32 mouse cellular contexts compared by ENCODE assay signal in genomic region chr8:40783320-40783719, GRCm38 (mm10). TPM values are rescaled to one million over a fixed set of nuclear protein-coding genes. Genes with fewer than 3 reads are reported as not detected.
DNase-seq lines count a peak whose midpoint lies in the region; ATAC-seq and TF ChIP-seq lines count a peak whose summit lies in the region.
"Had no signal": no experiment of that assay in that cellular context is flagged by ENCODE, and none has a peak within 500 bp of the region (broad histone marks: within the 10 kb centered on the region; RNA-seq: fewer than 3 reads in every experiment).

No protein-coding gene starts in this region.

- no peak for TF ChIP-seq POLR2A in limb, embryonic 14.5 days (IDR thresholded peaks at IDR 0.05; ENCODE audit: borderline replicate concordance, extremely low read depth, insufficient read depth, insufficient read length)

- H3K27ac ChIP-seq in limb, embryonic 14.5 days (replicated peaks; ENCODE audit: low read depth, low read length): no peak overlapping the region
- H3K27ac ChIP-seq: embryonic facial prominence, embryonic 15.5 days; forebrain, embryonic 13.5 days; hindbrain, embryonic 15.5 days; kidney, postnatal 0 days; liver, embryonic 12.5 days; midbrain, embryonic 13.5 days had no signal

- no peaks in the 10 kb centered on the region for H3K36me3 ChIP-seq in limb, embryonic 14.5 days (ENCODE audit: control insufficient read depth, insufficient read depth, low read length)
- H3K36me3 ChIP-seq: embryonic facial prominence, embryonic 15.5 days; hindbrain, embryonic 15.5 days; liver, embryonic 12.5 days; midbrain, embryonic 13.5 days had no signal

- peak; percentile 6 for DNase-seq in NIH3T3 (ENCODE audit: low read depth)
- peak; percentile 43 for DNase-seq in embryo, embryonic 10.5 days (ENCODE audit: low spot score)
- peak; percentile 0 for DNase-seq in fibroblast of lung, adult 2 months (ENCODE audit: low read depth)
- peak; percentile 68 for DNase-seq in limb, embryonic 14.5 days (ENCODE audit: low spot score)
- no peak for DNase-seq in frontal cortex, postnatal 25 days (ENCODE audit: low spot score in 2 of 2)
- DNase-seq in kidney, adult 8-10 months: no peak
- DNase-seq: adrenal gland, postnatal 10 days; B cell, adult 2 months; cerebellum, adult 11 months; cerebellum, adult 9-10 months; cerebellum, postnatal 36 days; gastrocnemius, postnatal 25 days; heart, adult 18-20 months; heart, postnatal 4 days; kidney, adult 18-20 months; kidney, postnatal 4 days; layer of hippocampus, postnatal 36 days; left cerebral cortex, postnatal 4 days; liver, postnatal 0 days; lung, postnatal 4 days had no signal

- no peak overlapping the region for H3K9ac ChIP-seq in limb, embryonic 14.5 days (ENCODE audit: low read depth, low read length, severe bottlenecking)
- H3K9ac ChIP-seq: embryonic facial prominence, embryonic 15.5 days; forebrain, embryonic 13.5 days; hindbrain, embryonic 15.5 days; liver, embryonic 12.5 days; liver, postnatal 0 days; midbrain, embryonic 13.5 days had no signal

- H3K4me1 ChIP-seq in limb, embryonic 14.5 days (ENCODE audit: control insufficient read depth, insufficient read depth, low read length): no peaks in the 10 kb centered on the region
- H3K4me1 ChIP-seq: embryonic facial prominence, embryonic 15.5 days; forebrain, embryonic 13.5 days; hindbrain, embryonic 15.5 days; liver, embryonic 12.5 days; megakaryocyte, embryonic 14.5 days; midbrain, embryonic 13.5 days had no signal

- H3K9me3 ChIP-seq in limb, embryonic 14.5 days (ENCODE audit: control insufficient read depth, low read length): no peaks in the 10 kb centered on the region
- H3K9me3 ChIP-seq: embryonic facial prominence, embryonic 15.5 days; forebrain, embryonic 13.5 days; hindbrain, embryonic 15.5 days; liver, embryonic 12.5 days; megakaryocyte, embryonic 14.5 days; midbrain, embryonic 13.5 days had no signal

- no peak overlapping the region for H3K4me2 ChIP-seq in limb, embryonic 14.5 days (replicated peaks; ENCODE audit: low read depth, low read length, severe bottlenecking)
- H3K4me2 ChIP-seq: embryonic facial prominence, embryonic 15.5 days; forebrain, embryonic 13.5 days; heart, embryonic 11.5 days; hindbrain, embryonic 15.5 days; liver, embryonic 12.5 days; midbrain, embryonic 13.5 days had no signal

- H3K4me3 ChIP-seq in limb, embryonic 14.5 days (replicated peaks; ENCODE audit: low read length): no peak overlapping the region
- H3K4me3 ChIP-seq: embryonic facial prominence, embryonic 15.5 days; forebrain, embryonic 13.5 days; hindbrain, embryonic 15.5 days; liver, embryonic 12.5 days; megakaryocyte, embryonic 14.5 days; midbrain, embryonic 13.5 days had no signal

- no peaks in the 10 kb centered on the region for H3K27me3 ChIP-seq in limb, embryonic 14.5 days (ENCODE audit: control insufficient read depth, insufficient read depth, low read length)
- H3K27me3 ChIP-seq: embryonic facial prominence, embryonic 15.5 days; forebrain, embryonic 13.5 days; hindbrain, embryonic 15.5 days; liver, embryonic 12.5 days; megakaryocyte, embryonic 14.5 days; midbrain, embryonic 13.5 days had no signal

- ATAC-seq in limb, embryonic 14.5 days (ENCODE audit: low FRiP score, low read depth): no peak
- ATAC-seq: forebrain, embryonic 13.5 days; liver, embryonic 12.5 days; liver, postnatal 0 days; midbrain, embryonic 13.5 days had no signal

RNA-seq across cellular contexts. Expression of gene Adam20, which starts 9.8 kb away (rescaled TPM):
- polyA plus RNA-seq in limb, embryonic 14.5 days (2012; rRNA removed): not detected in 2 replicates
- not detected in 2 replicates for polyA plus RNA-seq in limb, embryonic 14.5 days (2014; fragmentation: Nextera tagmentation; extraction: Ambion mirVana)
- polyA plus RNA-seq: embryonic facial prominence, embryonic 15.5 days; forebrain, embryonic 13.5 days; heart, embryonic 11.5 days; heart, embryonic 16.5 days; hindbrain, embryonic 15.5 days; intestine, embryonic 14.5 days; kidney, postnatal 0 days; liver, embryonic 12.5 days; liver, postnatal 0 days; lung, embryonic 16.5 days; midbrain, embryonic 13.5 days; neural tube, embryonic 14.5 days had no signal

RNA-seq across cellular contexts. Expression of gene Adam25, which starts 31.3 kb away (rescaled TPM):
- not detected in 2 replicates for polyA plus RNA-seq in limb, embryonic 14.5 days (2012; rRNA removed)
- not detected in 2 replicates for polyA plus RNA-seq in limb, embryonic 14.5 days (2014; fragmentation: Nextera tagmentation; extraction: Ambion mirVana)
- polyA plus RNA-seq: forebrain, embryonic 13.5 days; heart, embryonic 11.5 days; heart, embryonic 16.5 days; hindbrain, embryonic 15.5 days; intestine, embryonic 14.5 days; kidney, postnatal 0 days; liver, embryonic 12.5 days; liver, postnatal 0 days; lung, embryonic 16.5 days; midbrain, embryonic 13.5 days; neural tube, embryonic 14.5 days had no signal

RNA-seq across cellular contexts. Expression of gene Adam39, which starts 39.5 kb away (rescaled TPM):
- not detected in 2 replicates for polyA plus RNA-seq in limb, embryonic 14.5 days (2012; rRNA removed)
- polyA plus RNA-seq in limb, embryonic 14.5 days (2014; fragmentation: Nextera tagmentation; extraction: Ambion mirVana): not detected in 2 replicates
- polyA plus RNA-seq: embryonic facial prominence, embryonic 15.5 days; forebrain, embryonic 13.5 days; heart, embryonic 11.5 days; heart, embryonic 16.5 days; hindbrain, embryonic 15.5 days; intestine, embryonic 14.5 days; kidney, postnatal 0 days; liver, embryonic 12.5 days; liver, postnatal 0 days; lung, embryonic 16.5 days; midbrain, embryonic 13.5 days; neural tube, embryonic 14.5 days had no signal

Comparison
In these comparisons a context has a peak if more than half of its experiments do, and no peak if none do; other contexts are left out.
1. DNase-seq: peak in NIH3T3 (single experiment), embryo, embryonic 10.5 days (single experiment), fibroblast of lung, adult 2 months (single experiment) and limb, embryonic 14.5 days (single experiment); none in frontal cortex, postnatal 25 days (0 of 2) and kidney, adult 8-10 months (0 of 2).